Mouse (Mus musculus) heart, adult 18-20 months (tissue): ENCODE results near the gene D330020A13Rik. TPM values are rescaled to one million over a fixed set of nuclear protein-coding genes. Genes with fewer than 3 reads are reported as not detected.

Source experiments
- DNase-seq, 2 experiments: peaks; one replicate each; pipeline ENCODE4 v3.0.0; 2021 to 2022; ENCODE audit warnings: mixed read lengths in 1 of 2
- total RNA-seq, 2 experiments: library from RNA; stranded (reverse); gene quantifications; 2 replicates each; pipeline ENCODE4 v1.2.3; 2021

The D330020A13Rik gene
- total RNA-seq, 2 experiments from 2014 or later = not detected

DNA sequence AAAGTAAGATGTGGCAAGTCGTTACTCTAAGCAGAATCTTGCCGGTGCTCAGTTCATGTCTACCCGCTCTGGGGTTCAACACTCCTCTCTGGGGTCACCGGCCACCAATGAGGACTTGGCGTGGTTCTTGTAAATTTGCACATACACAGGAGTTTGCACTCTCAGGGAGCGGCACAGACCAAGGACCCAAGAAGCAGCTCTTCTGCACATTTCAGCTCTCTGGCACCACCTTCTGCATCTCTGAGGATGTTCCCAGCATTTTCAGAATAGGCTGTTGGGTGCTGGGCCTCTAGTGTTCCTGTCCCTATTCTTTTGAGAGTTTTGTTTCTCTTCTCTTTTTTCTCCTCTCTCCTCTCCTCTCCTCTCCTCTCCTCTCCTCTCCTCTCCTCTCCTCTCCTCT lies 7.0 kb downstream of the D330020A13Rik start:
- peak in 1 of 2 experiments; percentile 40 for DNase-seq

GRCm38 (mm10) chr6:120302755-120303316 lies 8.7 kb downstream of the D330020A13Rik start:
- peak in 1 of 2 experiments; percentile 30 for DNase-seq

GRCm38 (mm10) chr6:120306859-120307594 lies 12.9 kb downstream of the D330020A13Rik start:
- peak; percentile 10 to 33 for DNase-seq

DNA sequence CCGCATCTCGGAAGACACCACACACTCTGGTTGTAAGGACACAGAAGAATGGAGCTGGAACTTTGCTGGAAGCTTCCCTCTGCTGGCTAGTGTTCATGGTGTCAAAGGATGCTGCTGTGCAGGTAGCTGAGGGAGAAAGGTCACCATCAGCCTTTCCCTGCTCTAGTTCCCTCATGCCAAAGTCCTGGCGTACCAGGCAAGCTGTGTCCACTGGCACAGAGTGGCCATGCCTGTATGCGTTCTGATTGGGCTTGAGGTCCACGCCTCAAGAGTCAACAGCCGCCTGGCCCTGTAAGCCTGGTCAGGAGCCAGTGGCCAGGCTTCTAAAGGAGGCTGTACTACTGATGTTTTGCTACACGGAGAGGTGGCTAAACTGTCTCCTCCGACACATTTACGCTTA lies 15.2 kb downstream of the D330020A13Rik start:
- peak in 1 of 2 experiments; percentile 21 for DNase-seq

DNA sequence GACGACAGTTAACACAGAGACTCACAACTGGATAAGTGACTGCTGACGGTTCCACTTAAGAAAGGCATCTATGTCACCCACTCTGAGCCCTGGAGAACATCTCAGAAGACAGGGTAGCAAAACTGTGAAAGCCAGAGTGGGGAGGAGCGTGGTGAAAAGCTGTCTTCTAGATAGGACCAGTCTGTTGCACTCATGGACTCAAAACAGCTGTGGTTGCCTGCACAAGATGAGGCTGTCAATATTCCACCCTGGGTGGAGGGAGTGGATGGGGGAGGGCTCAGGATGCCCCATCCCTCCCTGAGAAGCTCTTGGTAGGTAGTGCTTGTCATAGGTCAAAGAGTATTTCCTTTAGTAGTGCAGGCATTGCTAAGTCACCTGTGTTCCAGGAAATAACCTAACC lies 15.6 kb downstream of the D330020A13Rik start:
- DNase-seq = no peak

GRCm38 (mm10) chr6:120312443-120312842 lies 18.3 kb downstream of the D330020A13Rik start:
- DNase-seq = no peak

DNA sequence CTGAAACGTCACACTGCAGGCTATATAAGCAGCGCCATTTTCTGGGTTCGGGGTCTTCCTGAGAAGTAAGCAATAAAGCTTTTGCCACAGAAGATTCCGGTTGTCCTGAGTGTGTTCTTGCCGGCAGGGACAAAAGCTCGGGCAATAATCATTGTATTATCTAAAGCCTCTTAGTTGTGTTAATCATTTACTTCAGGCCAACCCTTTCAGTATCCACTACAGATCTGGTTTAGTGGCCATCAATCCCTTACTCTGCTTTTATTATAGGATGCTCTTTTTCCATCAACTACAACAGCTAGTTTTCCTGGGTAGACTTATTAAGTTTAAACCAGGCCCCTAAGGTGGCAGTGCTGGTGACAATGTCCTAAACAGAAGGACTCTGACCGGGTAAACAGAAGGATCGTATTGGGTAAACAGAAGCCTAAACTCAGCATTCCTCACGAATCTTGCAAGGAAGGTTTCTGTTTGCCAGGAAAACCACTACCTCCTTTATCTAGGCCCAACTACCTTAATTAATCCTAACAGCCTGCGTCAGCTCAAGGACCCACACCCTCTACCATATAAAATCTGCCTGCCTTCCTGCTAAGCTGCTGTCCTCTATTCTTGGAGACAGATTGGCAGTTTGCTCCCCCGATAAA lies 24.3 kb downstream of the D330020A13Rik start:
- DNase-seq = no peak

DNA sequence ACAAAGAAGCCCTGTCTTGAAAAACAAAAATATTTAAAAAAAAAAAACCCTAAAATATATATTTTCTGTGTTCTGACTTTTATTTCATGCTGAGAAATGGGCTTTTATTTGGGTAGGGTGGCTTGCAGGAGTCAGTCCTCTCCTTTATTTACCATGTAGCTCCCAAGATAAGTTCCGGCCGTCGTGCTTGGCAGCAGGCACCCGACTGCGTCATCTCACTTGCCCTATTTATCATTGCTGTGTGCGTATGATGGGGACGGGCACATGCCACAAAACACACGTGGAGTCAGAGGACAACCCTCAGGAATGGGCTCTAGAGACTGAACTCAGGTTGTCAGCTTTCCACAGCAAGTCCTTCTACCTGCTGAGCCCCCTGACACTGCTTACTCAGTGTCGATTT lies 25.0 kb downstream of the D330020A13Rik start:
- DNase-seq = no peak

GRCm38 (mm10) chr6:120320369-120320768 lies 26.2 kb downstream of the D330020A13Rik start:
- DNase-seq = no peak

DNA sequence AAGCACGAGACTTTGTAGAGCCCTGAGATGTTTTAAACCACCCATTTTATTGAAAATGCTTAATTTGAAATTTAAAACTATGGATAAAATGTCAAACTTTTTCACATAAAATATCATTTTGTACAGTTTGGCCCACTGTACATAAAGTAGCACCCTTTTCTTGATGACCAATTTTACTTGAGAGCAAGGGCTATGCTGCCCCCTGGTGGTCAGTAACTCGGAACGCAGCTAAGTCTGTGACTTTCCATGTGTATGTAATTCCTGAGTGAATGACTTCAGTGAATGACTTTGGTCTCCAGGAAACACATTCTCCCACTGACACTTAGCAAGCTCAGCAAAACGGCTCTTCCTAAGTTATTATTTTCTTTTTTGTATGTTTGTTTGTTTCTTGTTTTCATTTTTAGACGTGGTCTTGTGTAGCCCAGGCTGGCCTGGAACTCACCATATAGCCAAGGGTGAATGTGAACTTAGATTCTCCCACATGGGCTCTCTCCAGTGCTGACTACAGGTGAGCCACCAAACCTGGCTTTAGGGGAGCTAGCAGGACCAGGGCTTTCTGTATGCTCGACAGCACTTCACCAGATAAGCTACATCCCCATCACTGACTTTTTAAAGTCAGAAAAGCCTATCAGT lies 30.2 kb downstream of the D330020A13Rik start:
- peak; percentile 59 to 77 for DNase-seq

DNA sequence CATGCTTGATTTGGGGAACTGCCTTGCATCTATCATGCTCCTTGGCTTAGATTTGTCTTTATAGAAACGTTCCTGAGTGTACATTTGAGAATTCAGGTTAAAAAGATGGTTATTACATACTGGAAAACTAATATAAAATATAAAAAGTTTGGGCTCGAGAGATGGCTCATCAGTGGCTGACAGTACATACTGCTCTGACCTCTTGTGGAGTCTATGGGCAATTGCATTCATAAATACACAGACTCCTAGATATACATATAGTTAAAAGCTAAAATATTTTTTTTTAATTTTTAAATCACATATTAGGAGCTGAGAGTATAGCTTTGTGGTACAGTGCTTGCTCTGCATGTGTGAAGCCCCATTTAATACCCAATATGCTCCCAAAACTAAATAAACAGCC lies 38.2 kb downstream of the D330020A13Rik start:
- DNase-seq = no peak

GRCm38 (mm10) chr6:120343992-120344391 lies 49.8 kb downstream of the D330020A13Rik start:
- DNase-seq = no peak

Other genes starting within 250 kb of the D330020A13Rik start
- gene Ninj2, start 201.0 kb upstream of the D330020A13Rik start, total RNA-seq = not detected
- under 1 TPM; 0.20 to 0.28 TPM for gene B4galnt3, start 195 bp downstream of the D330020A13Rik start, total RNA-seq
- gene Kdm5a, start 69.8 kb downstream of the D330020A13Rik start, total RNA-seq = 10 to 100 TPM; 28.7 to 29.9 TPM
- gene Ccdc77, start 70.0 kb downstream of the D330020A13Rik start, total RNA-seq = 1 to 10 TPM; 3.9 to 5.0 TPM
- gene Il17ra, start 168.9 kb downstream of the D330020A13Rik start, total RNA-seq = 1 to 10 TPM; 2.3 to 3.0 TPM
- gene Tmem121b, start 199.4 kb downstream of the D330020A13Rik start, total RNA-seq = not detected
- 10 to 100 TPM; 18.7 to 21.8 TPM for gene Hdhd5, start 237.0 kb downstream of the D330020A13Rik start, total RNA-seq